Mouse (Mus musculus) MEL (cell line): ENCODE measurements at regions not wholly inside any gene's neighbourhood (a gene's known extent, or its start where the extent isn't known, plus 50 kb on each side); places are given as distances from the start of the nearest gene placed in this dataset.

Experiments
- DNase-seq: peaks from one replicate; pipeline ENCODE4 v3.0.0; 2011; ENCODE audit warnings: low read depth, low spot score
- H3K27ac ChIP-seq: 2 replicates; pipeline ENCODE4 v1.5.1; 2012; ENCODE audit warnings: low read depth, mild to moderate bottlenecking, control low read depth, low read length, moderate library complexity; ENCODE audit not compliant: control insufficient read depth
- H3K27me3 ChIP-seq, 2 experiments: fragments of 150-350 bp in 1 of 2; sonication (generic) in 1 of 2; 2 replicates each; pipeline ENCODE4 v1.6.1; 2012; ENCODE audit warnings: low read length in 2 of 2, mild to moderate bottlenecking in 2 of 2, improper control_type of control experiment in 1 of 2, moderate library complexity in 1 of 2; ENCODE audit not compliant: insufficient read depth in 2 of 2, control insufficient read depth in 1 of 2
- H3K36me3 ChIP-seq, 2 experiments: 2 replicates each; pipeline ENCODE4 v1.6.1; 2012 to 2014; ENCODE audit warnings: low read length in 2 of 2, improper control_type of control experiment in 1 of 2, inconsistent platforms in 1 of 2, mild to moderate bottlenecking in 1 of 2; ENCODE audit not compliant: insufficient read depth in 2 of 2, control insufficient read depth in 1 of 2
- H3K4me1 ChIP-seq, 2 experiments: fragments of 150-350 bp in 1 of 2; sonication (generic) in 1 of 2; 2 replicates each; pipeline ENCODE4 v1.6.1; 2012; ENCODE audit warnings: low read length in 2 of 2, improper control_type of control experiment in 1 of 2, mild to moderate bottlenecking in 1 of 2; ENCODE audit not compliant: insufficient read depth in 2 of 2, control insufficient read depth in 1 of 2
- H3K4me3 ChIP-seq, 2 experiments: fragments of 150-350 bp in 1 of 2; sonication (generic) in 1 of 2; 2 replicates each; pipeline ENCODE4 v1.5.1; 2012; ENCODE audit warnings: low read depth in 2 of 2, low read length in 2 of 2, mild to moderate bottlenecking in 2 of 2, moderate library complexity in 2 of 2, control low read depth in 1 of 2, improper control_type of control experiment in 1 of 2; ENCODE audit not compliant: control insufficient read depth in 1 of 2, insufficient read depth in 1 of 2
- H3K79me2 ChIP-seq: 2 replicates; pipeline ENCODE4 v1.6.1; 2012; ENCODE audit warnings: mild to moderate bottlenecking, low read length, moderate library complexity; ENCODE audit not compliant: control insufficient read depth, poor library complexity, insufficient read depth
- H3K9ac ChIP-seq: 2 replicates; pipeline ENCODE4 v1.6.1; 2012; ENCODE audit warnings: low read depth, mild to moderate bottlenecking, control low read depth, low read length, moderate library complexity; ENCODE audit not compliant: control insufficient read depth, poor library complexity, severe bottlenecking
- H3K9me3 ChIP-seq: fragments of 150-350 bp; sonication (generic); replicated peaks from 2 replicates; pipeline ENCODE4 v1.6.1; 2012; ENCODE audit warnings: mild to moderate bottlenecking, low read length, improper control_type of control experiment, moderate library complexity; ENCODE audit not compliant: insufficient read depth
- CHD2 ChIP-seq: IDR thresholded peaks from 2 replicates; pipeline ENCODE4 v1.6.1; 2011; ENCODE audit warnings: low read length, improper control_type of control experiment
- CTCF ChIP-seq, 3 experiments: IDR thresholded peaks in 2 of 3; conservative IDR thresholded peaks in 1 of 3; 2 replicates each; pipeline ENCODE4 v1.5.1; 2011 to 2012; ENCODE audit warnings: low read length in 3 of 3, low read depth in 2 of 3, mild to moderate bottlenecking in 2 of 3, improper control_type of control experiment in 1 of 3, inconsistent platforms in 1 of 3, mixed read lengths in 1 of 3, moderate library complexity in 1 of 3; ENCODE audit not compliant: control insufficient read depth in 1 of 3, insufficient read depth in 1 of 3, poor library complexity in 1 of 3, severe bottlenecking in 1 of 3
- E2F4 ChIP-seq: IDR thresholded peaks from 2 replicates; pipeline ENCODE4 v1.6.1; 2011; ENCODE audit warnings: low read depth, low read length, improper control_type of control experiment, borderline replicate concordance
- ETS1 ChIP-seq: IDR thresholded peaks from 2 replicates; pipeline ENCODE4 v1.6.1; 2012; ENCODE audit warnings: low read depth, mild to moderate bottlenecking, inconsistent platforms, low read length, improper control_type of control experiment, moderate library complexity
- HCFC1 ChIP-seq: IDR thresholded peaks from 2 replicates; pipeline ENCODE4 v1.6.1; 2012; ENCODE audit warnings: low read depth, mild to moderate bottlenecking, inconsistent platforms, low read length, improper control_type of control experiment, moderate library complexity
- JUND ChIP-seq: IDR thresholded peaks from 2 replicates; pipeline ENCODE4 v1.6.1; 2011; ENCODE audit warnings: low read depth, mild to moderate bottlenecking, improper control_type of control experiment, low read length
- MAZ ChIP-seq: IDR thresholded peaks from 2 replicates; pipeline ENCODE4 v1.6.1; 2012; ENCODE audit warnings: low read depth, mild to moderate bottlenecking, inconsistent platforms, low read length, improper control_type of control experiment
- MEF2A ChIP-seq: IDR thresholded peaks from 2 replicates; pipeline ENCODE4 v1.6.1; 2014; ENCODE audit warnings: low read depth, mild to moderate bottlenecking, inconsistent platforms, low read length, improper control_type of control experiment; ENCODE audit not compliant: poor library complexity, insufficient replicate concordance, severe bottlenecking; ENCODE audit errors: extremely low read depth
- MXI1 ChIP-seq: IDR thresholded peaks from 2 replicates; pipeline ENCODE4 v1.6.1; 2011; ENCODE audit warnings: mild to moderate bottlenecking, low read depth, low read length, improper control_type of control experiment
- NELFE ChIP-seq: IDR thresholded peaks from 2 replicates; pipeline ENCODE4 v1.6.1; 2011; ENCODE audit warnings: low read depth, low read length, improper control_type of control experiment
- SIN3A ChIP-seq: IDR thresholded peaks from 2 replicates; pipeline ENCODE4 v1.6.1; 2012; ENCODE audit warnings: low read length, improper control_type of control experiment, inconsistent platforms
- SMC3 ChIP-seq: IDR thresholded peaks from 2 replicates; pipeline ENCODE4 v1.6.1; 2011; ENCODE audit warnings: low read depth, low read length, improper control_type of control experiment
- TBP ChIP-seq: IDR thresholded peaks from 2 replicates; pipeline ENCODE4 v1.8.0; 2011; ENCODE audit warnings: low read depth, low read length, improper control_type of control experiment
- TCF12 ChIP-seq: IDR thresholded peaks from 2 replicates; pipeline ENCODE4 v1.6.1; 2014; ENCODE audit warnings: low read depth, mild to moderate bottlenecking, inconsistent platforms, low read length, improper control_type of control experiment, moderate library complexity
- UBTF ChIP-seq: IDR thresholded peaks from 2 replicates; pipeline ENCODE4 v1.6.1; 2012; ENCODE audit warnings: low read depth, mild to moderate bottlenecking, inconsistent platforms, low read length, improper control_type of control experiment, moderate library complexity, borderline replicate concordance; ENCODE audit not compliant: insufficient read depth
- USF1 ChIP-seq: IDR thresholded peaks from 2 replicates; pipeline ENCODE4 v1.6.1; 2014; ENCODE audit warnings: low read depth, mild to moderate bottlenecking, inconsistent platforms, low read length, improper control_type of control experiment, moderate library complexity
- USF2 ChIP-seq, 2 experiments: IDR thresholded peaks; 2 replicates each; pipeline ENCODE4 v1.6.1; 2011 to 2012; ENCODE audit warnings: improper control_type of control experiment in 2 of 2, low read length in 2 of 2, borderline replicate concordance in 1 of 2, inconsistent platforms in 1 of 2, low read depth in 1 of 2, mild to moderate bottlenecking in 1 of 2; ENCODE audit not compliant: insufficient read depth in 1 of 2
- ZC3H11A ChIP-seq: IDR thresholded peaks from 2 replicates; pipeline ENCODE4 v1.6.1; 2012; ENCODE audit warnings: low read depth, mild to moderate bottlenecking, inconsistent platforms, low read length, improper control_type of control experiment
- ZMIZ1 ChIP-seq: IDR thresholded peaks from 2 replicates; pipeline ENCODE4 v1.6.1; 2012; ENCODE audit warnings: low read depth, mild to moderate bottlenecking, inconsistent platforms, low read length, improper control_type of control experiment, moderate library complexity
- ZNF384 ChIP-seq: IDR thresholded peaks from 2 replicates; pipeline ENCODE4 v1.6.1; 2012; ENCODE audit warnings: low read depth, mild to moderate bottlenecking, inconsistent platforms, low read length, improper control_type of control experiment

GRCm38 (mm10) chr5:82898389-82898788 is 456.6 kb downstream of the Tecrl start:
- Histone ChIP-seq H3K4me1 (no peaks in the 10 kb centered on the region), H3K79me2 (no peaks in the 10 kb centered on the region), H3K36me3 (no peaks in the 10 kb centered on the region)

GRCm38 (mm10) chr5:82869264-82869663 is 485.7 kb downstream of the Tecrl start:
- no peaks in the 10 kb centered on the region for H3K4me1 ChIP-seq
- DNase-seq = no peak
- H3K27me3 ChIP-seq = no peaks in the 10 kb centered on the region
- H3K4me3 ChIP-seq = no peak overlapping the region
- H3K27ac ChIP-seq = no peak overlapping the region
- H3K36me3 ChIP-seq = no peaks in the 10 kb centered on the region
- no peaks in the 10 kb centered on the region for H3K79me2 ChIP-seq
- TF ChIP-seq UBTF = no peak
- TF ChIP-seq ETS1 = no peak
- TF ChIP-seq NELFE = no peak
- TF ChIP-seq ZMIZ1 = no peak
- no peak for TF ChIP-seq ZNF384
- TF ChIP-seq E2F4 = no peak
- TF ChIP-seq USF1 = no peak
- TF ChIP-seq JUND = no peak
- H3K9me3 ChIP-seq = no peaks in the 10 kb centered on the region
- H3K9ac ChIP-seq = no peak overlapping the region

More at GRCm38 (mm10) chr5:82898389-82898788, 456.6 kb downstream of the Tecrl start:
- Histone ChIP-seq H3K9ac (no peak overlapping the region), H3K9me3 (no peaks in the 10 kb centered on the region), H3K27me3 (no peaks in the 10 kb centered on the region), H3K27ac (no peak overlapping the region), H3K4me3 (no peak overlapping the region)
- TF ChIP-seq SIN3A (no peak), TBP (no peak), CTCF (IDR thresholded peaks at IDR 0.05 in 2 of 3, conservative IDR thresholded peaks at IDR 0.05 in 1 of 3; ENCODE audit: control insufficient read depth in 1 of 3, insufficient read depth in 1 of 3, low read depth in 2 of 3, low read length in 3 of 3, poor library complexity in 1 of 3, severe bottlenecking in 1 of 3) (no peak), USF2 (IDR thresholded peaks at IDR 0.05; ENCODE audit: borderline replicate concordance in 1 of 2, insufficient read depth in 1 of 2, low read depth in 1 of 2, low read length in 2 of 2) (no peak), MEF2A (no peak), MAZ (no peak), SMC3 (no peak), MXI1 (no peak), JUND (no peak), ZC3H11A (no peak), TCF12 (no peak), HCFC1 (no peak), CHD2 (no peak)
- no peak for DNase-seq
